Mouse (Mus musculus): Measurements from ENCODE around the gene Acot7. TPM values are rescaled to one million over a fixed set of nuclear protein-coding genes. Genes with fewer than 3 reads are reported as not detected.

Gene Acot7
- polyA plus RNA-seq, 1 experiment from 2014 or later: 65.1 TPM

Other genes with a start within 250 kb of the Acot7 start
- gene Dnajc11, start 244.4 kb upstream of the Acot7 start, polyA plus RNA-seq (2015; fragmentation: Nextera tagmentation; extraction: Ambion mirVana): 47.2 and 48.3 TPM in 2 replicates
- gene Thap3, start 189.1 kb upstream of the Acot7 start, polyA plus RNA-seq (2015; fragmentation: Nextera tagmentation; extraction: Ambion mirVana): 30.7 and 41.4 TPM in 2 replicates
- 10.0 and 11.3 TPM in 2 replicates for gene Phf13, start 181.9 kb upstream of the Acot7 start, polyA plus RNA-seq (2015; fragmentation: Nextera tagmentation; extraction: Ambion mirVana)
- gene Klhl21, start 169.3 kb upstream of the Acot7 start, polyA plus RNA-seq (2015; fragmentation: Nextera tagmentation; extraction: Ambion mirVana): 8.9 and 10.2 TPM in 2 replicates
- 18.4 and 18.9 TPM in 2 replicates for gene Zbtb48, start 150.5 kb upstream of the Acot7 start, polyA plus RNA-seq (2015; fragmentation: Nextera tagmentation; extraction: Ambion mirVana)
- 0.32 and 0.59 TPM in 2 replicates for gene Tas1r1, start 139.6 kb upstream of the Acot7 start, polyA plus RNA-seq (2015; fragmentation: Nextera tagmentation; extraction: Ambion mirVana)
- 22.8 and 24.9 TPM in 2 replicates for gene Nol9, start 138.8 kb upstream of the Acot7 start, polyA plus RNA-seq (2015; fragmentation: Nextera tagmentation; extraction: Ambion mirVana)
- 3.4 and 3.9 TPM in 2 replicates for gene Plekhg5, start 105.6 kb upstream of the Acot7 start, polyA plus RNA-seq (2015; fragmentation: Nextera tagmentation; extraction: Ambion mirVana)
- gene Tnfrsf25, start 62.2 kb upstream of the Acot7 start, polyA plus RNA-seq (2015; fragmentation: Nextera tagmentation; extraction: Ambion mirVana): 37.7 and 44.1 TPM in 2 replicates
- gene Espn, start 25.8 kb upstream of the Acot7 start, polyA plus RNA-seq (2015; fragmentation: Nextera tagmentation; extraction: Ambion mirVana): 3.2 and 3.6 TPM in 2 replicates
- 0.21 TPM in 1 of 2 replicates, not detected in the other for gene Hes2, start 19.3 kb upstream of the Acot7 start, polyA plus RNA-seq (2015; fragmentation: Nextera tagmentation; extraction: Ambion mirVana)
- gene Gpr153, start 96.1 kb downstream of the Acot7 start, polyA plus RNA-seq (2015; fragmentation: Nextera tagmentation; extraction: Ambion mirVana): 1.2 and 1.4 TPM in 2 replicates
- gene Hes3, start 113.5 kb downstream of the Acot7 start, polyA plus RNA-seq (2015; fragmentation: Nextera tagmentation; extraction: Ambion mirVana): 0.07 TPM in 1 of 2 replicates, not detected in the other
- gene Icmt, start 119.1 kb downstream of the Acot7 start, polyA plus RNA-seq (2015; fragmentation: Nextera tagmentation; extraction: Ambion mirVana): 19.2 and 19.7 TPM in 2 replicates
- gene Rnf207, start 140.9 kb downstream of the Acot7 start, polyA plus RNA-seq (2015; fragmentation: Nextera tagmentation; extraction: Ambion mirVana): 0.09 TPM in 1 of 2 replicates, not detected in the other
- 557 and 592 TPM in 2 replicates for gene Rpl22, start 147.6 kb downstream of the Acot7 start, polyA plus RNA-seq (2015; fragmentation: Nextera tagmentation; extraction: Ambion mirVana)
- 0.03 and 0.07 TPM in 2 replicates for gene Chd5, start 160.5 kb downstream of the Acot7 start, polyA plus RNA-seq (2015; fragmentation: Nextera tagmentation; extraction: Ambion mirVana)

Data from thymus, postnatal 0 days (tissue).